Mouse (Mus musculus): ENCODE measurements at regions not wholly inside any gene's neighbourhood (a gene's known extent, or its start where the extent isn't known, plus 50 kb on each side); places are given as distances from the start of the nearest gene placed in this dataset.

DNA sequence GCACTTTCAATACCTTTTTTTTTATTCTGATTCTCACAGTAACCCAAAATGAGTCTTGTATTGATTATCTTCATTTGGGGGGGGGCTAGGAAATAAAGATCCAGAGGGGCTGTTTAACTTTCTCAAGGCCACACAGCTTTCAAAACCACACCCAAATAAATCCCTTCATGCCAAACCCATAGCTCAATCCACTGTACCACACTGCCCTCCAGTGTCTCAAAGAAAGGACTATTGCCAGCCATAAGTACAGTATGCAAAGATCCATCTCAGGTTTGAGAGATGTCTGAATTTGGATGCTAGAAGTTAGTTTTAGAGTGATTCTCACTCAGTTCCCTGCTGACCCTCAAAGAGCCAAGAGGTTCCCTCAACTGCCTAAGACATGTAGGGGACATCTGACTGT is 120.1 kb upstream of the Gm26657 start:
- DNase-seq (ENCODE audit: low read depth) = no peak

DNA sequence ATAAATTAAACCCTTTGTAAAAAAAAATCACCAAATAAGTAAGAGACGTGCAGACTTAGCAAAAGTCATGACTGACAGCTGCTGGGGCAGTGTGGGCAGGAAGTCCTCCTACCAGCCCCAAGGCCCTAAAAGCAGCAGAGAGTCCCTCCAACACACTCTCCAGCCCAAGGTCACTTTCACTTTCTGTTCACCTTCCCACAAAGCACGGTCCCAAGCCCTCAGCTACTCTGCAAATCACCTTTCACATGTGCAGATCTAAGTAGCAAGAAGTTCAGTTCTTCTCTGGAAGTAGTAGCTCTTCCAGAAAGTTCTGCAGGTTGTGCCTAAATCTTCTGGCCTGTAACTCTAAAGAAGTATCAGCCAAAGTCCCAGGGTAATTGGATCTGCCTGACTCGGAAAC is 120.8 kb upstream of the Gm26657 start:
- peak; percentile 9 for DNase-seq (ENCODE audit: low read depth)

DNA sequence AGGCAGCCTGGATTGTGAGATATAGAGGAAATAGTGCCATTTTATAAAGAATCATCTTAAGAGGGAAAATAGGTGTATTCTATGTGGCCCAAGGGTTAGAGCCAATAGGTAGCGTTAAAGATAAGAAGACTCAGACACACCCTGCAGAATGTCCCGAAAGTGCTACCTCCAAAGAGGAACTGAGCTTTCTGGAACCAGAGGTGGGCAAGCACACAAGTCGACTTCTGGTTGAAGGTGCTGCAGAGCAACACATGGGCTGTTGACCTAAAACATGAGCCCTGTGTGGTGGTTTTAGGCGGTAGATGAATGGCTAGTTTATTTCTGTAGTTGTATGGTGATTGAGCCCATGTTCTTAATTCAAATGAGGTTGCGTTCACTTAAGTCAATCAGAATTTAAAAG is 121.4 kb upstream of the Gm26657 start:
- no peak for DNase-seq (ENCODE audit: low read depth)

DNA sequence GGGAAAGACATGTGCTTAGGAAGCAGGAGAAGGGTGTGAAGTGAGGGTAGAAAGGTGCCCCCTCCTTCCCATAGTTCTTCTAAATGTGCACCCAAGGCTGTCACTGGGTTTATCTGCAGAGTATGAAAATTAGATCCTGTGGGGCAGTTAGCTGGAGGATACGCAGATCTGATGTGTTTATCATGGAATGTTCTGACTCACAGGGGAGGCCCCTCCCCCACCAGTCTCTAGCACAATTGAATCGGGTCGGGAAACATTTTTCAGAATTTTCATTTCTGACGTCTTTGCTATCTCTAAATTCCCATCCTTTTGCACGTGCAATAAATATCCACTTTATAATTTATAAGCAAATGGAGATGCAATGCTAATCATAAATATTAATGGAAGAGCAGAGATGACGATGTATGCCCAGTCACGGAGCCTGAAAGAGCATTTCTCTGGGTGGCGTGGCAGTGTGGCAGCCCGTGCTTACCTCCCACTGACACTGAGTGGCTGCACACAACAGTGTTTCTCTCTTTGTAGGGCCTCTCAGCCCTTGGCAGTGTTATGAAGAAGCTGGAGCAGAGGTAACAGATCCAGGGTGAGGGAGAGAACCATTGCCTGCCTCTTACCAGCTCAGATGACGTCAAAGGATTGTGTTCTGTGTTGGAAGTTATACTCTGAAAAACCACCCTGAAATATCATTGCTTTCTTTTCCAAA is 122.1 kb upstream of the Gm26657 start:
- no peak for DNase-seq (ENCODE audit: low read depth)

DNA sequence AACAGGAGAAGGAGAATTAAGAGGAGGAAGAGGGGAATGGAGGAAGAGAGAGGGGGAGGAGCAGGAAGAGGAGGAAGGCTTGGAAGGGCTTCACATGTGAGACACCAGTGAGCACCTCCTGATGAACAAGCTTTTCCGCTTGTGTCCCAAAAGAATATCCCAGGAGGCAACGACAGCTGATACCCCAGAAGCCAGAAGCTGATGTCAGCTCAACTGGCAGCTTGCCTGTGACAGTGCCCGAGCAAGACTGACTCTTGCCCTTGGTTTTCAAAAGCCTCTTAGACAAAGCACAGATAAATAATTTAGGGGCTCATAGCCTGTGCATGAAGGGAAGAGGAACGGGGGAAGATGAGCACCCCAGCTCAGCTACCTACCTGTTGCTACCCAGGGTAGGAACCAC is 127.5 kb upstream of the Gm26657 start:
- no peak for DNase-seq (ENCODE audit: low read depth)

DNA sequence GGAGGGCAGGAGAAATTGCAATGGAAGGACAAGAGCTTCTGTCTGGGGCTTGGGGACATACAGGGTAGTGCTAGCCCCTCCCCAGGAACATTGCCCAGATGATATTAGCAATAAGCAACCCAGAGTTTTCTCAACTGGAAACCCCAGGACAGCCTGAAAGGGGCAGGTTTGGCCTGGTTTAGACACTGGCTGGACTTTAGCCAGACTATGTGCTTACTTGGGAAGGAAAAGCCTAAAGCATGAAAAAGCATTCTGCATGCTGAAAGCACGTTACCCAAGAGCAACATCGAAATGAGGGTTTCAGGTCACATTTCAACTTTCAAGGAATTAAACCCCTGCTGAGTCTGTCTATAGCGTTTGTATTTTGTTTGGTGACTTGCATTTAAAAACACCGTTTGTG is 128.1 kb upstream of the Gm26657 start:
- DNase-seq (ENCODE audit: low read depth) = no peak

DNA sequence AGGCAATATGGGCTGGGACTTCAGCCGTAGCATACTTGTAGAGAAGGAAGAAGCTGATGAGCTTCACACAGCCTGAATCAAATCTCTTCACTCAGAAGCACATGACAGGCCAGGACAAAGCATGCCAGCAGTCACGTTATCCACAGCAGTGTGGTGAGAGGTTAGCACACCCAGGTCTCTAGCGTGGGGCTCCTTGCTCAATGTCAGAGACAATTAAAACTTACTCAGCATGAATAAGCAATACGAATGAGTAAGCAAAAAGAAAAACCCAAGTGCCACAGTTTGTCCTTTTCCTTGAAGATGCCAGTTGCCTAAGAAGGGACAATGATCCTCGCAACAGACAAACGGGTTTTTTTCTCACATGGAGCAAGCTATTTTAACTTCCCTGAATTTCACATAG is 129.6 kb upstream of the Gm26657 start:
- no peak for DNase-seq (ENCODE audit: low read depth)

DNA sequence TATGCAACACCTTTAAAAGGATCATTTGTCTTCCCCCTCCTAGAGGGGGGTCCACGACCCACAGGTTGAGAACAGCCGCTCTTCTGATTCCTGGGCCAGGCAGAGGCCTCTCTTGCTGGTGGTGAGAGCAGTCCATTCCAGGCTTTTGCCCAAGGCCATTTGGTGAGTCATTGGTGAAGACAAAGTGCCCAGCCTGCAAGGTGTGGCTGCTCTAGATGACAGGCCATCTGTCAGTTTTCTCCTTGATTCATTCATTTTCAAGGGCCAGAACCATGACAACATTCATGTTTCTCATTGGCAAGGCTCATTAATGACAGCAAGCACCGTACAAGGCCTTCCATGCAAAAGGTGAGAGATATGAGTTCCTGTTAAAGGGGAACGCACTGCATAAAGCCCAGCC is 131.2 kb upstream of the Gm26657 start:
- DNase-seq (ENCODE audit: low read depth) = no peak

DNA sequence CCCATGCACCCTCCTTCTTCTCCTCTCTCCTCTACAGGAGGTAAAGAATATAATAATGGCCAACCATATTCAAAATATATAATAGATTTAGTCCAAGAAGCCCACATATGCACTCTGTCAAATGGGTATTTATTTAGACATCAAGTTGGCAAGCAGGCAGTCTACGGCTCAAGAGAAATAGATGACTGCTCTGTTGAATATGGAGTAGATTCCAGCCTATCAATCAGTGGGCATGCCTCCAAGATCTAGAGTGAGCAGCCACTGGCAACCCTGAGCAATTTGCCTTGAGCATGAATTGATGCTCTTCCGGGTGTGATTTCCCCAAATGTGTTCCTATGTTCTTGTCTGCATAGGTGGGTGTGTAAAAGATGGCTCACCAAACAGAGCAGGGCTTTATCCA is 141.5 kb upstream of the Gm26657 start:
- no peak for DNase-seq (ENCODE audit: low read depth)

DNA sequence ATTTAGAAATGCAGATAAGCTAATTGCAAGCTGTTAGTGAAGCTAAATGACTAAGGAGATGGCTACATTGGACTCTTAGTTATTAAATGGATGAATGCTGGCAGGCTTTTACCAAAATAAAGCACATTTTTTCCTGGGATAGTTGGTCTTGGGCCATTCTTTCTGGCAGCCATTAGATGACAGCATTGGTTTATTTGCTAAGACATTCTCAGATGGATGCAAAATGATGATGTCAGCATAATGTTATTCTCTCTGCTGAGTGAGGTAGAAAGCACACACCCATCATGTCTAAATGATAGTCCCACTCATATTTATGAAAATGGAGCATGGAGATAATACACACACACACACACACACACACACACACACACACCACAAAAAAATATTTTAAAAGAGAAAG is 141.9 kb upstream of the Gm26657 start:
- no peak for DNase-seq (ENCODE audit: low read depth)

DNA sequence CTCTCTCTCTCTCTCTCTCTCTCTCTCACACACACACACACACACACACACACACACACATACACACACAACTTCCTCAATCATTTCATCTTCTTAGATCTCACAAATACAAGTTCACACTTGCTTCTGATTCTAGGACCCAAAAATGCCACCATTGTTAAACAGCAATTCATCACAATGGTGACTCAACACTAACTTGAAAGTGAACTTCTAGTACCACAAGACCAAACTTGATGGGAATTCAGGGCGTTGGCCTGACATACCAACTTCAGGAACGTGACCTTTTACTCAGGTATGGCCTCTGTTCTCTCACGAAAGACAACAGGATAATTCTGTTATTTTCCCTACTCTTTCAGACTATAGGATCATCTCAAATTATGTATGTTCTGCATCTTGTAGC is 157.5 kb upstream of the Gm26657 start:
- no peak for DNase-seq (ENCODE audit: low read depth)

DNA sequence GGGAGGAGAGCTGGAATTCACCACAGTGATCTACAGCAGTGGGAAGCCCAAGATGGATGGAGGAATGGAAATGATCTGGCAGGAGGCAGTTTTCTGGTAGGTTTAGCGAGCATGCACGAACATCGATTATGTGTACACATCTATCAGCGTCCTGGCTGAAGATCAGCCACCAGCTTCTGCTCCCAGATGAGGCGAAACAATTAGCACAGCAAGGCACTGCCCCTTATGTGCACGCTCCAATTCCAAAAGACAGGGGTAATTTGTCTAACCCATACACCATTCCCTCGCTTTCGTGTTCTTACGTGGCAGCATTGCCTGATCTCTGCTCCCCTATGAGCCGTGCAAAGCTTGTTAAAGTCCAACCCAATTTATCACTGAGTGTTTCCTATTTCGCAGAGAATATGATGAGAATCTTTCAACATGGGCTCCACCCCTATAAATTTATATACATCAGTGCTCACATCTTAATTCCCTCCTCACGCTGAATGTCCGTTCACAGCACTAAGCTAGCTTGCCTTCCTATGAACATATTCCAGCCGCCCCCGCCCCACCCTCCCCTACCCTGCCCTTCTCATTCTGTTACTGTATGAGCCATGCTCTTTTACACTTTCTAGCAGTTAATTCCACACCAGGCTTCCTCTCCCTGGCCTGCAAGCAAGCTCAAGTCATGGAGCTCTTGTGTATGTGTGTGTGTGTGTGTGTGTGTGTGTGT is 162.9 kb upstream of the Gm26657 start:
- no peak for DNase-seq (ENCODE audit: low read depth)

DNA sequence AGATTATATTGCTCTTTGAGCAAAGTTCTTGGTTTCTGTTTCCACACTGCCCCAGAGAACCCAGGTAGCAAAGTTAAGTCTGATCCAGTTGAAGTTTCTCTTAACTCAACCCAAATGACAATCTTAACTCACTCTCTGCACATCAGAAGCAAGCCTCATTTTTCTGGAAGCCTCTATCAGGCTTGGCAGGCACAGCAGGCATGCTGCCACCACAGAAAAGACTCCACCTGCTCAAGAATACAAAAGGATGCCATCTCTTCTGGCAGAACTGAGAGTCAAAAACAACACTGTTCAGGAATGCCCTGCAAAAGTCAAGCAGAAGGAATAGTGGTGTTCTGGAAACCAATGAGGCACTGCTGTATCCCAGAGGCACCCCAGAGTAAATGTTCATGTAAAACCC is 187.7 kb upstream of the Gm26657 start:
- DNase-seq (ENCODE audit: low read depth) = no peak

DNA sequence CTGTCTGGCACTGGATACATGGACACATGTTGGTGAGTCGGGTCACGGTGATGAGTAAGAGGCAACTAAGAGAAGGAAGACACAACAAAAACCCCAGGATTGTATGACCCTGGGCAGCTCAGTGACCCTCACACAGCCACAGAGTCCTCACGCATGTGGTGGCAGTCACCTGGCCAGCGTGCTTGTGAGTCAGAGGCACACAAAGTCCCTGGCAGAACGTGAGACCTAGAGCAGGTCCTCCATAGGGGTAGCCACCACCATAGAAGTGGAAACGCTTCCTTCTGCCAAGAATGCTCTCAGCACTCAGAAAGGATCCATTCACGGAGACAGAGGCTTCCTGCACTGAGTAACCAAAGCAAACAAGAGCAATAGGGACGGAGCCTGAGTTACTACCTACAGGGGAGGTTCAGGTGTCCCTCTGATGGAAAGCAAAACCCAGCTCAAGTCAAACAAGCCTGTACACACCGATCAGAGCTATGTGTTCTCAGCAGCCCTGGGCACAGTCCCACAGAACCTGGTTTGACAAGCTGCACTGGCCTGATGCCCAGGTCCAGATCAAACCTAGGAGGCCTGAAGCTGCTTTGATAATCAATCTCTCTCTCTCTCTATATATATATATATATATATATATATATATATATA is 206.4 kb upstream of the Gm26657 start:
- DNase-seq (ENCODE audit: low read depth) = no peak

DNA sequence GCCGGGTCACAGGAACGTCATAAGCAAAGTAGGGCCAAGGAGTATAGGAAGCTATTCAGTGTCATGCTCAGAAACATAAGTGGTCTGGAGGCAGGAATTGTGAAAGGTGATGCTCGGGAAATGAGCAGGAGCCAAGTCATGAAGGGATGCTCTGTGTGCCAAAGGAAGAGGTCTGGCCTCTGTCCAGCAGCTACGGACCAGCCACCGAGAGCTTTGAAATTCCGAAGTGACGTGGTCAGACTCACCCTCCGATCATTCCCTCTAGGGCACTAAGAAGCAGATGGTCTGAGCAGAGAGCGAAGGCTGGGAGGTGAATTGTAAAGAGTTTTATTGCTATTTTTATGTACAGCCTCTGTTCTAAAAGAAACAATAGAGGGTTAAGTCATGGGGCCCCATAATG is 206.9 kb upstream of the Gm26657 start:
- DNase-seq (ENCODE audit: low read depth) = no peak

DNA sequence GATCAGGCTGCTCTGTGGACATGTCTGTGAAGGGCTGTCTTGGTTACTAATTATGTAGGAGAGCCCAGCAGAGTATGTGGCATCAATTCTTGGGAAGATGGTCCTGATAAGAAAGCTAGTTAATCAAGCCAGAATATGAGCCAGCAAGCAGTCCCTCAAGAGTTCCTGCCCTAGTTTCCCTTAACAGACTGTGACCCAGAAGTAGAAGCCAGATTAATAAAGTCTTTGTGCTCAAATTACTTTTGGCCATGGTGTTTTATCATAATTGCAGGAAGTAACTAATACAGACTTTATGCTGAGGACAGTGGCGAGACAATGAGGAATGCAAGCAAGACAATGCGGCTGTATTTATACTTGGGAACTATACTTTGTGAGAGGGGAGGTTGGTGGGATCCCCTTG is 211.3 kb upstream of the Gm26657 start:
- DNase-seq (ENCODE audit: low read depth) = no peak

DNA sequence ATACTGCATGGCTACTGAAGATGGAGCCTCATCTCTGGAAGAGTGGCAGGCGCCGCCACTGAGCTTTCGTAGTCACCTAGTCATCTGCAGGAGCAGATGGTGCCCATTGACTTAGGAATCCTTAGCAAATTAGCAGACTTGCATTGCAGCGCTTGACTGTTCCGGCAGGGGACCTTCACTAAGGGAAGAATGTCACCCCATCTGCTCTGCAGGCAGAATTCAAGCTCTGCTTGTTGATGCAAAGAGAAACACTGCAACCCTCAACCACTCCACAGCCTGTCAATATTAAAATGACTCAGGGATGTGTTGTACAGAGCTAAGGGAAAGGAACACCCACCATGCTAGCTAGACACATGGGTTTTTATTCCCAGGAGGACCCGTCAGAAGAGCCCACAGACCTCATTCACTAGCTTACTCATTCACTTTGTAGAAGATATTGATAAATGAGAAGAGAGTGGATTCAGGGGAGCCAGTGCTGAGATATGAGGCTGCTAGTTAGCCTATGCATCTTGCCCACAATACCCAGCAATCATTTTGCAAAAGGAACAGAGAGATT is 215.4 kb upstream of the Gm26657 start:
- no peak for DNase-seq (ENCODE audit: low read depth)

DNA sequence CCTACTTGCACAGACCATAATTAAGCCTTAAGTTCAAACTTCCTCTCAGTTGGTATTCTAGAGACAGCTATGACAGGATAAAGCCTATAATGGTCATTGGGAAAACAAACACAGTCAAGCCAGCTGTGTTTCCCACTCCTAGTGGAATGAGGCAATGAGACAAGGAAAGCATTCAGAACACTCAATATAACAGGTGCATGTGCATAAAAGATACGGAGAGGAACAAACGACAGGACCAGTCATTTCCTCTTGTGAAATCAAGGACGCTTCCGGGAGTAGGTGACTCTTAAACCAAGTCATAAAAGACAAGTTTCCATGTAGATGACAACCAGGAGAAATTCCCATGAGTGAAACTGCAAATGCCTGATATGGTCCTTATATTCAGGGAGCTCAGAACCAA is 232.1 kb upstream of the Gm26657 start:
- no peak for DNase-seq (ENCODE audit: low read depth)

DNA sequence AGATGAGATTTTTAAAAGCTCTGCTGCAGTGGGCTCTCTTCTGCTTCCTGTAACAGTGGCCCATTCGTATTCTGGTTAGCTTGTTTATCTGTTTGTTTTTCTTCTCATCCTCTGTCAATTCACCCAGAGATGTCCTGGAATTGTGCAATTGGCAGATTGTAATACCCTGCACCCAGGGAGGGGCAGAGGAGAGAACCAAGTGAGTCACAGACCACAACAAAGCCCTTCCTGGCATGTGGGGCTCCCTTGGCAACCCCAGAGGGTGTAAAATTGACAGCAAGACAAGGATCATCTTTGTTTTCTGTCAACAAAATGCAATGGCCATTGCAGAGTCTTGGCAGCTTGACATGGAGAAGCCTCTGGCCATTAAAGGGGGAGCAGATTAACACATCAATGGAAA is 233.1 kb upstream of the Gm26657 start:
- no peak for DNase-seq (ENCODE audit: low read depth)

DNA sequence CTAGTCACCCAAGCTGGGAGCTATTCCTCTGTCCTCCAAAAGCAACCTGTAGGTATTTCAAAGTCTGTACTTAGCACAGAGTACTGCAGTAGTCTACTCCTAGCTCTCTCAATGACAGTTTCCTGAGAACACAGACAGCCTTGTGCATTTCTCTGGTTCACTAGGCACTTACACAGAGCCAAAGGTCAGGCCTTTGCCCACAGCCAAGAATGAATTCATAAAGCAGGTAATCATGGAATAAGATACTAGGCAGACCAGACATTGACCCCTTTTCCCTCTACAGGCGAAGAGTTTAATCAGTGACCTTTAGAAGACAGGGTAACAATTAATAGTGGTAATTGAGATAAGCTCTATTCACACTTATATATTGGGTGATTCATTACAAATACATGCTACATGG is 233.8 kb upstream of the Gm26657 start:
- DNase-seq (ENCODE audit: low read depth) = no peak

DNA sequence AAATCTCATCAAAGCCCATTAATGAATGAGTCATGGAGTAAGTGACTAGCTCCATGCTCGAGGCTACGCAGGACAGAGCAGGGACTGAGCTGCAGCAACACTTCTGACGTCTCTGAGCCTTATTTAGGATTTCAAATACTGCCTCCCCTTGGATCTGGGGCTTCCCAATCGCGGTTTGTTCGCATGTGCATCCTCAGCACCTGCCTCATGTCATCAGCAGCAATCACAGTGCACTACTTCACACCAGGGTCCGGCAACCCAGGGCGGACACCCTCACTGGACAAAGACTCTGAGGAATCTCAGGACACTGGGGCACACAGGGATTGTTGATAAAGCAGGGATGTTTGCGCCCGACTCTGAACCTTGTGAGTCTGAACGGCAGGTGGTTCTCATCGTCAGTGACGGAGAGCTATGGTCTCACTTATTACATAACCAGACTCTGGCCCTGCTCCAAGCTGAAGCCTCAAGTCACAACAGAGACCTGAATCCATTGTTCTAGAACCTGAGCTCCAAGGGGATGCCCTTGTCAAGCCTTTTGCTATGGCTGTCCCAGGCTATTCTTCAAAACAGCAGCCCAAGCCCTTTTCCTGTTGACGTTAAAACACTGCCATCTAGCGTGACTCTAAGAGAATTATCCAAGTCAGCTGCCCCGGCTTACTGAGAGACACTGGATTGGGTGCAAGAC is 247.2 kb upstream of the Gm26657 start:
- DNase-seq (ENCODE audit: low read depth) = peak; percentile 26

DNA sequence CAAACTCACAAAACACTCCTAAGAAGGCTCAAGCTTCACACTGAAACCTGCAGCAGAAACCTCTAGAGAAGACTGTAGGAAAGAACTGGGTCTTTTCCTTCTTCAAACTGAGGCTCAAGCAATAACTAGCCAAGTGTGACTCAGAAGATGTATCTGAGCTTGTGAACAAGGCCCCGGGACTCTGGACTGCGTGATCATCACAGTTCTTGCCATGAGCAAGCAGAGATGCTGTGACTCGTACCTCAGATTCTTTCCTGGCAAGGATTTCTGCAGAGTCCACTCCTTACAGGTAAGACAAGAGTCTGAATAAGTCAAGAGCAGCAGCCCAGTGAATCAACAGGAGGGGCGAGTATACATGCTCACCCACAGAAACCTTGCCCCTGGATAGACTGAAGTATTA is 250.5 kb upstream of the Gm26657 start:
- DNase-seq (ENCODE audit: low read depth) = no peak

DNA sequence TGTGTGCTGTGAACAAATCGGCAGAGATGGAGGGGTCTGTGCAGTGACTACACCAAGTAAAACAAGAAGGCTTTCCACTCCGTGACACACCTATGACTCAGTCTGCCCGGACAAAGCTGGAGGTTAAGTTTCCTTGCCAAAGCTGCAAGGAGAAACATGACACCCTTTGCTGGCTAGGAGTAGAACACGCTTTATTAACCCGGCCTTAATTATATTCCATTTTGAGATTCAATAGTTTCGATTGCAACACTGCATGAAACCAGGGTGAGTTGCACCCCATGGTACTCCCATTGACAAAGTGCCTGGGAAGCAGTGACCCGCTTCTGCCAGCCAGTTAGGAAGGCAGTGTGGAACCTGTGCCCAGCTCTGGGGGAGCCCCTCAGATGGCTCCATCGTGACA is 256.2 kb upstream of the Gm26657 start:
- no peak for DNase-seq (ENCODE audit: low read depth)
